Mouse (Mus musculus) urinary bladder, postnatal 25 days (tissue): ENCODE results near the gene Crat.
A peak's percentile ranks its signal among the peaks of the same experiment; 100 is the strongest.

Experiments used
- DNase-seq: peaks from one replicate; pipeline ENCODE4 v3.0.0; 2022; ENCODE audit warnings: low spot score

The Crat gene

DNA sequence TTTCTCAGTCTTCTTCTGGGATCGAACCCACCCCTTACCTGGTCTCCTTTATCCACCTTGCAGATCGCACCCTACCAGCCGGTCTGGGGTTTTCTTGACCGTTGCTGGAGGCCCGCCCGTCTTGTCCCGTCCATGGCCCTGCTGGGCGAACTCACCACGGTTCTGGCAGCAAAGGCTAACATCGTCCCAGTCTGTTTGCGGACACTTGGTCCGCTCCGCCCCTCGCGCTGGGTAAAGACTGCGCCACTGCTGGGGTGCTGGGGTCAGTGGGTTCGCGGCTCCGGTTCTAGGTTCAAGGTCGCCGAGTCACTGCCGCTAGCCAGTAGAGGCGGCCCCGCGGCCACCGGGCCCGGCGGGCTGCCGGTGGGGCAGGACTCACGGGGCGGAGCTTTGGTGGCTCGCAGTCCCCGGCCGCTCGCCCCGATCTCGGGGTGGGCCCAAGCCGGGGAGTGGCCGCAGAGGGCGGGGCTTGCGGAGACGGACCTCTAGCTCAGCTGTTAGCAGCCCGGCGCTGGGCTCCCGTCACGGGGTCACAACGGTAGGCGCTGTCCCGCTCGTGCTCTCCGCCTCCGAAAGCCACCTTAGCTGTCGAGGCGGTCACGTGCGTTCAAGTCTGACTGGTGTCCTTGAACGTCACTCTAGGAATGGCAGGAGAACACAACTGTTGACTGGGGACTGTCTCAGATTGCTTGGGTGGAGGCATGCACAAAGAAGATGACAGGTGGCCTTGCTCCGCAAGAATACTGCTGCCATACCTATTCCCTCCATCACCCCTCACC is at the start of gene Crat:
Crat (minus strand) TSS at position 657 of the 779 bp plus-strand sequence.
- peak; percentile 87 for DNase-seq

- DNase-seq: no peak
These were observed 48.8 kb upstream of the Crat start for GRCm38 (mm10) chr2:30464411-30464810.

DNA sequence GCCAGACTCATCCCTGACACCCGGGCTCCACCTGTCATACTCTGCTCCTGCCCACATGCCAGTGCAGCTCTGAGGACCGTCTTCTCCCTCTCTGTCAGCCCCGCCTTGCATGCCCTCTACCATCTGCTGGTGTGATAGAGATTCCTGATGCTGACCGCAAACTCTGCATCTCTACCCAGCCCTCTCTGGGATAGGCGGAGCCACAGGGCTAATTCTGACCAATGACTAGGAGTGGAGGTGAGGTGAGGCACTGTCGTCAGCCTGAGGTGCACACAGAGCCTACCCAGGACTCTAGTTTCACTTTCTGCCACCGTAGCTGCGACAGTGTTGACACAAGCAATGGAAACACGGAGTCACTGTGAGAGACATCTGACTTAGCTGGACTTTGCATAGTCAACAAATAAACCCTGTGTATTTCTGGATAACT is 48.3 kb upstream of the Crat start:
- peak; percentile 51 for DNase-seq

DNA sequence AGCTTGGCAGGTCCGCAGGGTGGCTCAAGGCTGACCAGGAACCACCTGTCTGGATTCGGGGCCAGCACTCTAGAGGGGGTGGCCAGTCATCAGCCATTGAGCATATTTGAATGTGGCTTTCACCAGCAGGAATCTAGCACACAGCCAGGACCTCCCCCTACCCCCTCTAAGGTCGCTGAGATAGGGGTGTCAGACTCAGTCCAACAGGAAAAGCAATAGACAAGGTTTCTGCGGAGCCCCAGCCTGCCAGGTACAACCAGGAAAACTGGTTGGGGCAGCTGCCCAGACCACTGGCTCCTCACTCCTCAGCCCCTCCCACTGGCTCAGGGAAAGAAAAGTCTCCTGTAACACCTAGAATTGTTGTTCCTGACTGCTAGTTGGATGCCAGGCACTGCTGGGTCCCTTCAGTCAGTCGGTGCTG is 47.7 kb upstream of the Crat start:
- DNase-seq: peak; percentile 61

- no peak for DNase-seq
These were observed 43.6 kb upstream of the Crat start for GRCm38 (mm10) chr2:30459241-30459640.

GRCm38 (mm10) chr2:30458349-30458748 is 42.7 kb upstream of the Crat start:
- DNase-seq: no peak

DNA sequence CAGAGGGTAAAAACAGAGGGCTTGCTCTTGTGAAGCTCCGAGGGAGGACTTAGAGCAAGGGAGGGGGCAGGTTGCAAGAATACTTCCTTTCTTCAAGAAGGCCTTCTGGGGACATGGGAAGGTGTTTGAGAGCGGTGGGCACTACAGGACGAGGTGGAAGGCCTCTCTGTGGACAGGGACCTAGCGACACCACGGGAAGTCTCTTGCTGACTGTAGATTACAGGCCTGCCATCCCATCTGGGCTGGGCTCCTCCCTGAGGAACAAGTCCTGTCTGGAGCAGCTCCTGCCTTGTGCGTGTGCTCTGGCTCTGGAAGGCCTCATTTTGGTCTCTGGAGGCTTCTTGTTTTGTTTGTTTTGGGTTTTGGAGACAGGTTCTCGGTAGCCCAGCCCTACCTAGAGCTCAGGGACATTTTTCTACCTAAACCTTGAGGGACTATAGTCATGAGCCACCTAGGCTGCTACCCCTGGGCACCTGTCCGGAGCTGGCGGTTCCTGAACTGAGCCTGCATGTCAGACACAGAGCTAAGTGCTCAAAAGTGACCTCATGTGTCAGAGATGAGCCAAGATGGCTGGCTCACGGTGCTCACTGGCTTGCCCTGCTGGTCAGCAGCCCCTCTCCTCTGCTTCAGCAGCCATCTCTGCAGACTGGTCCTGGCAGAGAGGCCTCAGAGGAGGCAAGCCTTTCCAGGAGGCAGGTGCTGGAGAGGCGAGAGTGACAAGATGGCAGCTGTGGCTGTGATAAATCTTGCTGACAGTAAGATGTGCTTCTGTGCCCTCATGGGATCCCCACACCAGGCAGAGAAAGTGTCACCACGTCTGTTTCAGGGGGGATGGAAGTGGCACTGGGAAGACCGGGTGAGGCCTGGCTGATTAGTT is 40.7 kb upstream of the Crat start:
- DNase-seq: no peak

GRCm38 (mm10) chr2:30454587-30454986 is 39.0 kb upstream of the Crat start:
- no peak for DNase-seq

DNA sequence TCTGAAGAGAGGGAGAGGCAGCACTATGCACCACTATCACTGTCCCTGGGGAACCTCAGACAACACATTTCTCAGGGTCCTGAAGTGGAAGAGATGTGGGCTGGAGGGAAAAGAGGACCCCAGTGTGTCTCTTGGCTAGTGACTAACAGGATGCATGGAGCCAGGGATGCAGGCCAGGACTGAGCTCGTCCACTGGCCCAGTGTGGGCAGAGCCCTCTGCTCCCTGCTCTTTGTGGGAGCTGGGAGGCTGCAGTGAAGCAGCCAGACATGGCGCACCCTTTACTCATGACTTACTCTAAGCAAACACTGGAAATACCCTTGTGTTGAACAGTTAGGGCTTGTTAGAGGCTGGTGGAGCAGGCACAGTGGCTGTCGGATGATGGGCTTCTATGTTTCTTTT is 38.0 kb upstream of the Crat start:
- no peak for DNase-seq

DNA sequence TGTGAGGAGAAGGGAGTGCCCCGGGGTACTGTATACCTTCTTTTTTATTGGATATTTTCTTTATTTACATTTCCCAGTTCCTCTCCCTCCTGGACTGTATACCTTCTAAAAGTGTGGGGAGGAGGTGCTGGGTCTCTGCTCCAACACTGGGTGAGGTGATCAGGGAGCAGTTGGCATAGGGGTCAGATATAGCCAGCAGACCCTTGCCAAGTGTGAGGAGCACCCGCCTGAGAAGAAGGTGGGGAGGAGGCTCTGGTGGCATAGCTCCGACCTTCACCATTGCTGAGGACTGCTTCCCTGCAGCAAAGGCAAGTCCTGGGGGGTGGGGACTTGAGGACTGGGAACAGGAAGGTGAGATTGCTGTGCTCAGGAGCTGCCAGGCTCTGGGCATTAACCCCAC is 35.9 kb upstream of the Crat start:
- DNase-seq: no peak

GRCm38 (mm10) chr2:30450530-30450929 is 34.9 kb upstream of the Crat start:
- DNase-seq: no peak

DNA sequence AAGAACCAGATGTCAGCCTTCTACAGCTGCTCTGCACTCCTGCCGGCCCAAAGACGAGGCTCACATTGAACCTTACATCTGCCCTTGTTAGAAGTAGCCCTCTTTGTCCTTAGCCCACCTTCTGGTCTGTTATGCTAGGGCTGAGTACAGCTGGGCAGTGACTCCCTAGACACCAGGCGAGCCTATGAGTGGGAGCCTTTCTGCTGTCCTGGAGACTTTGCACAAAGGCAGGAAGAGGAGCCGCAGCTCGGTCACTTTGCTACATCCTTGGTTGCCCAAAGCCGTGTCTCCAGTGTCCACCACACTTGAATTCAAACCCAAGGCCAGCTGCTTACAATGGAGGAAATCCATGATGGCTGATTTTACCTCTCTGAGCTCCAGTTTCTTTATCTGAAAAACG is 32.8 kb upstream of the Crat start:
- DNase-seq: no peak

- no peak for DNase-seq
These were observed 31.5 kb upstream of the Crat start for GRCm38 (mm10) chr2:30446891-30447826.

GRCm38 (mm10) chr2:30445312-30445711 is 29.7 kb upstream of the Crat start:
- peak; percentile 60 for DNase-seq

- no peak for DNase-seq
These were observed 28.8 kb upstream of the Crat start for GRCm38 (mm10) chr2:30444450-30444849.

DNA sequence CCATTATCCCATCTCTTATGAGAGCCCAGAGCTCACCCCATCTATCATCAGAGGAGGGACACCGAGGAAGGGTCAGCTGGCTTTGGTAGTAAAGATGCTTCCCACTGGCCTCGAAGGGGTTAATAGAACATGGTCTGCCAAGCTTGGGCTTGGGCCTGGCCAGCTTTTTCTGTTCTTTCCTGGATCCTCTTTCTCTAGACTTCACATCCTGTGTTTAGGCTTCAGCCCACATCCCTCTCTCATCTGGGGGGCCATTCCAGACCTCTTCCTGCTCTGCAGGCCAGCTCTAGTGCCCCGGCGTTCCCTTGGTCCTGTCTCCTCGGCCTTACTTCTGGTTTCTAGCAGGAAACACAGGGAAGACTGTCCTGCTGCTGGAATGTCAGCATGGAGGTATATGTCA is 28.4 kb upstream of the Crat start:
- DNase-seq: no peak

GRCm38 (mm10) chr2:30443281-30443680 is 27.7 kb upstream of the Crat start:
- DNase-seq: no peak

DNA sequence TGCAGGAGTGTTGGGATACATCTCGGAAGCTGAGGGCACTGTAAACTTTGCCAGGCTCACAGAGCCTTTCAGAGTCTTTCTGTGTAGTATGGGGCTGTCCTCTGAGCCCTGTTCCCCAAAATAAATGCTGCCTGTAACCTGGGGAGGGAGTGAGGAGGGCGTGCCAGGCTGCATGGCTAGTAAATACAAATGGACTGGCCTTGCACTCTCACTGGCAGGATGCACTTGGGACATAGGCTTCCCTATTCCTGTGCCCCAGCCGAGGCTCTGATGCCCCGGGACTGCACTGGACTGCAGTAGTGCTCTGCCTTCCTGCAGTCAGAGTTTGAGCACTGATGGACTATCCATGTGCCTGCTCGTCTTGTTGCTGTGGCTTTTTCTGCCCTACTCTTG is 26.9 kb upstream of the Crat start:
- DNase-seq: no peak

DNA sequence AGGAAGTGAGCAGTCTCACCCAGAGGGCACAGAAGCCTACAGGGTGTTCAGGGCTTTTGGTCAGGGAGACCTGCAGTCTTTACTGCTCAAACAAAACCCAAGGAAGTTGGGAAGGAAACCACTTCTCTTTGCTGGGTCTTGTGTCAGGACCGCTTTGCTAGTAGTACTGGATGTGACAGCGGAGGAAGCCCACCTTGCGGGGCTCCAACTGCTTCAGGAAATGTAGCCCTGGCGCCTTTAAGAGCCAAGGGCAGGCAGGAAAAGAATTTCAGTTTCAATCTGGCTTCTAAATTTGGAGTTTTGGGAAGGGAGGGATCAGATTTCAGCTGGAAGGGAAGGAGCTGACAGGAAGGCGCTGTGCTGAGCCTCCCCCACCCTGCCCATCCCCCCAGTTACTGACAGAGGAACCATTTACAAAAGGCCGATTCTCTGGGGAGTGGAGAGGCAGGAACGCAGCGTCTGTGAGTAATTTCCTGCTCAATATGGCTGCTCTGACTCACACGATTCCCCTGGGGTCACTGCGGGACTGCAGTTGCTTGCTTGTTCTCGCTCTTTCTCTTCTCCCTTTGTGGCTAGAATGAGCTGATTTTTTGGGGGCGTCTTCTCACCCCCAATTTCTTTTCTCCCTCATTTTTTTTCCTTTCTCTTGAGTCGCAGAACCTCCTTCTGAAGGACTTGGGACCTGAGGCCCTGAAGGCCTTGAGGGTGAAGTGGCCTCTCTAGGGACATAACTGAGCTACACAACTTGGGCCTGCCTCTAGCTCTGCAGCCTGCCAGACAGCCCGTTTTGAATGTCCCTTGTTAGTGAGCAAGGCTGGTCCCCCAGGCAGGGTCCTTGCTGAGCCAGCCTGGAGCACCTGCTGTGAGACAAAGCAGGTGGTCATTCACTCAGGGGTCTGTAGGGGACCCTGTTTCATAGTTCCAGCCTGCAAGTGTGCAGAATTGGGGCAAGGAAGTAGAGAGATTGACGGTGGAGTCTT is 26.2 kb upstream of the Crat start:
- DNase-seq: peak; percentile 55

DNA sequence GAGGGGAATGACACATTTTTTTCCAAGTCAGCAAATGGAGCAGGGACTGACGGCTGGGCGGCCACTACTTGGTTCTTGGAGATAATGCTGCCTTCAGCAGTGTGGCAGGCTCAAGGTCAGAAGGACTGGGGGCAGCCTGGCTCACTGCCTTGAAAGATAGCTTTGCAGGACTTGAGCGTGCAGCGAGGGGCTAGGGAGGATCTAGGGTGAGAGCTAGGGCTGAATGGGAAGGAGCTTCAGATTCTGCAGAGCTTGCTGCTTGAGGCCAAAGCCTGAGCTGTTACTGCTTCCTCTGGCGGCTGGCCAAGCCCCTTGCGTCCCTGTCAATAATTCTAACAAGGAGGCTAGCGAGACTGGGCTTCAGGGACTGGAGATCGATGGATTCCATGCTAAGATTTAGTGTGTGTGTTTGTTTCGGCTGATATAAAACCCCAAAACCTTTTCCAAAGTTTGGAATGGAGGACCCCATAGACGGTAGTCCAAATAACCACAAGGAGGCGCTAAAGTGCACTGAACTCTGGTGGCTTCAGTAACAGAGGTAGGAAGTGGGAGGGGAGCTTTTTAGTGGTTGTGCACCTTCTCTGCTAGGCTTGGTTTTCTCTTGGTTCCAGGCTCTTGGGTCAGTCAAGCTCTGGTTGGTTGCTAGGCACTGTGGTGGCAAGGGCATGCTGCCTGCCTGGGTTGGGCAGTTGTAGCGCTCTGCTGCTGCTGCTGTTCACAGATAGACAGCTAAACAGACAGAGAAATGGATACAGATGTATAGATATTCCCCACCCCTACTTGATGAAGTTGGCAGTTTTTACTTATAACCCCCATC is 25.3 kb upstream of the Crat start:
- DNase-seq: peak; percentile 57
